Mouse (Mus musculus): ENCODE measurements at regions not wholly inside any gene's neighbourhood (a gene's known extent, or its start where the extent isn't known, plus 50 kb on each side); places are given as distances from the start of the nearest gene placed in this dataset.
"Not testable (repeated sequence)": the region's sequence is repeated elsewhere in the genome, so short reads cannot be mapped to it uniquely, and the experiment has no call there.

- not testable (repeated sequence) for TF ChIP-seq CTCF, EP300 (IDR thresholded peaks at IDR 0.05)
Measured at GRCm38 (mm10) chr15:24303123-24303522, 1110.4 kb downstream of the Basp1 start.
